Mouse (Mus musculus) cortical plate, adult 2 months (tissue): ENCODE measurements around the gene Olfr1145.

ENCODE experiments used
- CTCF ChIP-seq: fragments of 200-500 bp; IDR thresholded peaks from 2 replicates; pipeline ENCODE4 v1.5.1; 2011; ENCODE audit warnings: mild to moderate bottlenecking, control low read depth, low read length; ENCODE audit not compliant: insufficient read depth; ENCODE audit errors: extremely low read depth
- POLR2A ChIP-seq: fragments of 200-500 bp; IDR thresholded peaks from 2 replicates; pipeline ENCODE4 v1.6.1; 2011; ENCODE audit warnings: mild to moderate bottlenecking, low read length, control low read depth; ENCODE audit not compliant: insufficient read depth; ENCODE audit errors: extremely low read depth

DNA sequence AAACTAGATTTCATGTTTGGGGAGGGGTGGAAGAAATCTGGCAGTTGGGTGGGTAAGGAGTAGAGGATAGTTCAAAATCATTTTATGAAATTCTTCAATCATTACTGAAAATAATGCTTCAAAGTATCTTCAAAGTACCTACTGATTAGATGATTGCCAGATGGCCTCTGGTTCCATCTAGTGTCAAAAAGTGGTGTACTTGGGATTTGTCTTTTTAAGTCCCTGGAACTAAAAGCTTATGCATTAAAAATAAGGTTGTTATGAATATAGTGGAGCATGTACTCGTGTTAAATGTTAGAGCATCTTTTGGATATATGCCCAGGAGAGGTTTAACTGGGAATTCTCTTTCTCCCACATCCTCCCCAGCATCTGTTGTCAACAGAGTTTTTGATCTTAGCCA lies 33.5 kb upstream of the Olfr1145 start:
- no peak for TF ChIP-seq CTCF
- no peak for TF ChIP-seq POLR2A
